Mouse (Mus musculus): ENCODE results near the gene Sprr1a.
"Not testable (repeated sequence)": the region's sequence is repeated elsewhere in the genome, so short reads cannot be mapped to it uniquely, and the experiment has no call there.

The Sprr1a gene

GRCm38 (mm10) chr3:92485863-92486262 is at the start of gene Sprr1a:
Gene Sprr1a, minus strand, starts transcription at chr3:92485895.
- DNase-seq = no peak

GRCm38 (mm10) chr3:92534411-92534810 is 48.7 kb upstream of the Sprr1a start, which contains the start of gene 2310046K23Rik:
Gene 2310046K23Rik, minus strand, starts transcription at chr3:92534511.
- DNase-seq = no peak

GRCm38 (mm10) chr3:92512325-92512724 is 26.6 kb upstream of the Sprr1a start:
- no peak for DNase-seq

GRCm38 (mm10) chr3:92510786-92511185 is 25.1 kb upstream of the Sprr1a start:
- no peak for DNase-seq

GRCm38 (mm10) chr3:92508185-92508584 is 22.5 kb upstream of the Sprr1a start:
- DNase-seq = no peak

- DNase-seq = no peak
These were observed 17.8 kb upstream of the Sprr1a start for GRCm38 (mm10) chr3:92503528-92503927.

GRCm38 (mm10) chr3:92500393-92500792 is 14.7 kb upstream of the Sprr1a start, which contains the start of gene Sprr4:
Gene Sprr4, minus strand, starts transcription at chr3:92500493.
- DNase-seq = no peak

- DNase-seq = not testable (repeated sequence)
These were observed 4.6 kb upstream of the Sprr1a start for GRCm38 (mm10) chr3:92490262-92490661.

- DNase-seq = no peak
These were observed 612 bp upstream of the Sprr1a start for GRCm38 (mm10) chr3:92486307-92486706.

- not testable (repeated sequence) for DNase-seq
These were observed 4.4 kb downstream of the Sprr1a start for GRCm38 (mm10) chr3:92481249-92481648.

- no peak for DNase-seq
These were observed 15.6 kb downstream of the Sprr1a start for GRCm38 (mm10) chr3:92470111-92470510.

- no peak for DNase-seq
These were observed 18.3 kb downstream of the Sprr1a start for GRCm38 (mm10) chr3:92467424-92467823.

- DNase-seq = no peak
These were observed 19.1 kb downstream of the Sprr1a start for GRCm38 (mm10) chr3:92466576-92466975.

- DNase-seq = no peak
These were observed 27.1 kb downstream of the Sprr1a start, which contains the start of gene Sprr3 for GRCm38 (mm10) chr3:92458620-92459019. Gene Sprr3, minus strand, starts transcription at chr3:92458720.

GRCm38 (mm10) chr3:92455151-92455550 is 30.5 kb downstream of the Sprr1a start:
- no peak for DNase-seq

- no peak for DNase-seq
These were observed 45.5 kb downstream of the Sprr1a start for GRCm38 (mm10) chr3:92440177-92440576.

- no peak for DNase-seq
These were observed 47.0 kb downstream of the Sprr1a start, which contains the start of gene Sprr1b for GRCm38 (mm10) chr3:92438689-92439088. Gene Sprr1b, minus strand, starts transcription at chr3:92438789.

Measured in cerebellum, adult 18-20 months (tissue).